Mouse (Mus musculus): ENCODE measurements around the gene Vmn2r91. TPM values are rescaled to one million over a fixed set of nuclear protein-coding genes. Genes with fewer than 3 reads are reported as not detected.

Vmn2r91 gene
- not detected in 2 replicates for polyA plus RNA-seq (2012)

GRCm38 (mm10) chr17:18084716-18085115 lies at the start of gene Vmn2r91:
Gene Vmn2r91, plus strand, starts transcription at chr17:18085016.

GRCm38 (mm10) chr17:18049124-18049523 lies 35.7 kb upstream of the Vmn2r91 start, which contains the start of gene Vmn2r124:
Gene Vmn2r124, plus strand, starts transcription at chr17:18049424.

GRCm38 (mm10) chr17:18151587-18151986 lies 66.8 kb downstream of the Vmn2r91 start, which contains the start of gene Vmn2r92:
Gene Vmn2r92, plus strand, starts transcription at chr17:18151887.

Other genes with a start within 250 kb of the Vmn2r91 start
- not detected in 2 replicates for gene Has1, start 229.8 kb upstream of the Vmn2r91 start, polyA plus RNA-seq (2012)
- gene Fpr1, start 201.1 kb upstream of the Vmn2r91 start, polyA plus RNA-seq (2012) = 0.33 TPM in 1 of 2 replicates, not detected in the other
- gene Fpr2, start 197.2 kb upstream of the Vmn2r91 start, polyA plus RNA-seq (2012) = 0.08 and 0.15 TPM in 2 replicates
- gene Fpr3, start 197.2 kb upstream of the Vmn2r91 start, polyA plus RNA-seq (2012) = 0.04 TPM in 1 of 2 replicates, not detected in the other
- gene Fpr-rs4, start 63.3 kb upstream of the Vmn2r91 start, polyA plus RNA-seq (2012) = not detected in 2 replicates
- gene Vmn2r124, start 35.6 kb upstream of the Vmn2r91 start, polyA plus RNA-seq (2012) = not detected in 2 replicates
- gene Vmn2r92, start 66.9 kb downstream of the Vmn2r91 start, polyA plus RNA-seq (2012) = not detected in 2 replicates
- not detected in 2 replicates for gene Vmn2r94, start 192.7 kb downstream of the Vmn2r91 start, polyA plus RNA-seq (2012)
- 0.02 TPM in 1 of 2 replicates, not detected in the other for gene Vmn2r93, start 213.1 kb downstream of the Vmn2r91 start, polyA plus RNA-seq (2012)

Data from megakaryocyte-erythroid progenitor cell, adult 5 weeks (primary cell).